Mouse (Mus musculus) liver, adult (tissue): ENCODE measurements at regions not wholly inside any gene's neighbourhood (a gene's known extent, or its start where the extent isn't known, plus 50 kb on each side); places are given as distances from the start of the nearest gene placed in this dataset.

Experiments
- GATA4 ChIP-seq: IDR thresholded peaks from 2 replicates; pipeline ENCODE4 v1.6.1; 2014; ENCODE audit warnings: mild to moderate bottlenecking, low read length; ENCODE audit not compliant: insufficient replicate concordance

GRCm38 (mm10) chr2:78024981-78025565, 78.9 kb upstream of the Cwc22 start:
- no peak for TF ChIP-seq GATA4

DNA sequence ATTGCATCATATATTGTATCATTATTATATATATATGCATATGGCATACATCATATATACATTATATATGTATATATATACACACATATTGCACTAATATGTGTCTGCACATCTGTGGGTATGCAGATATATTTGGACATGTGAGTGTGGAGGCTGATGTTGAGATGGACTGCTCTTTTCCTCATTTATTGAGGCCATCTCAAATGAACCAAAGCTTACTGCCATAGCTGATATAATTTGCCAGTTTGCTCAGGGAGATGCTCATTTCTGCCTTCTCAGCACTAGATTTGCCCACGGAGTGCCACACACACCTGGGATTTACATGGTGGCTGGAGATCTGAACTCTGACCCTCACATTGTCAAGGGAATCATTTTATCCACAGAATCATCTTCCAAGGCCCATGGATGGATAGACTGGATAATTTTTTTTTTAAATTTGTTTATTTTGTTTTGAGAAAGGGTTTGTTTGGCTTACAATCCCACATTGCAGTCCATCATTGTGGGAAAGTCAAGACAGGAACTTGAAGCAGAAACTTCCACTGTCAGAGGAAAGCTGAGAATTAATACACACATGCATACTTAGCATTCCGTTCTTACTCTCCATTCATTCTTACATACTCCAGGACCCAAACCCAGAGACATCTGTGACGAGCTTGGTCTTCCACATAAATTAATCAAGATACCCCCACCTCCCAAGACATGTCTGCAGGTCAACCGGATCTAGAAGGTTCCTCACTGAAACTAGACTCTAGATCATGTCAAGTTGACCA, 77.9 kb upstream of the Cwc22 start:
- TF ChIP-seq GATA4: no peak

GRCm38 (mm10) chr2:78023416-78023815, 77.2 kb upstream of the Cwc22 start:
- no peak for TF ChIP-seq GATA4

- TF ChIP-seq GATA4: no peak
These were observed 76.6 kb upstream of the Cwc22 start for GRCm38 (mm10) chr2:78022756-78023155.

DNA sequence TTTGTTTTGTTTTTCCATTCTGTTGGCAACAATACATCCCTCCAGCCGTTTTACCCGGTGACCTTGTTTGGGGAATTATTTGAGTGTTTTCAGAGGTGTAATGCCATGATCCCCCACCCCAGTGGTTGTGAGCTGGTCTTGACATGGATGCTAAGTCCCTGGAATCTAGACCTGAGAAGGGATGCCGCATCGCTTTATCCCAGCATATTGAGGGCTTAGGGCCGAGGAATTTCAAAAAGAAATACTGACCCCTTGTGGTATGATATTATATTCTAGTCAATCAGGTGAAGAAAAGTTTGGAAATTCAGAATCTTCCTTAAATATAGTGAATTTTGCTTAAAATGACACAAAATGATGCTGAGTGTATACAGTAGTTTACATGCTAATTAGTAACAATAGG, 75.7 kb upstream of the Cwc22 start:
- no peak for TF ChIP-seq GATA4

- TF ChIP-seq GATA4: no peak
These were observed 75.3 kb upstream of the Cwc22 start for GRCm38 (mm10) chr2:78021356-78021900.

- no peak for TF ChIP-seq GATA4
These were observed 74.3 kb upstream of the Cwc22 start for GRCm38 (mm10) chr2:78020516-78020915.

- no peak for TF ChIP-seq GATA4
These were observed 73.7 kb upstream of the Cwc22 start for GRCm38 (mm10) chr2:78019916-78020315.

DNA sequence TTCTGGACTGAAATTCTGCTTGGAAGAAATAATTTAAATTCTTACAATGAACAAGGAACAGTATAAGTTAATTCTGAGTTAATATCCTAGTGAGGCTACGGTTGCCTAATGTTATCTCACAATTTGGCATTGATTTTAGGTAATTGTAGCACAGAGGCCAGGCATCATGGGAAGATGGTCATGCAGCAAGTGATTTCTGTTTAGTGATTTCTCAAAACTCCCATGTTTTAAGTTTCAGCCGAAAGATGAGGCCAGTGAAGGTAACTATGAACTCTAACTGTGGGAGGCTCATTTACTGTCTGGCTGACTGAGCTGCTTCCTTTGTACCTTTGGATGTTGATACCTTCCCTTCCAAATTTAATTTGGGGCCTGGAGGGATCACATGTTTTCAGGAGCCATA, 65.6 kb upstream of the Cwc22 start:
- TF ChIP-seq GATA4: no peak

DNA sequence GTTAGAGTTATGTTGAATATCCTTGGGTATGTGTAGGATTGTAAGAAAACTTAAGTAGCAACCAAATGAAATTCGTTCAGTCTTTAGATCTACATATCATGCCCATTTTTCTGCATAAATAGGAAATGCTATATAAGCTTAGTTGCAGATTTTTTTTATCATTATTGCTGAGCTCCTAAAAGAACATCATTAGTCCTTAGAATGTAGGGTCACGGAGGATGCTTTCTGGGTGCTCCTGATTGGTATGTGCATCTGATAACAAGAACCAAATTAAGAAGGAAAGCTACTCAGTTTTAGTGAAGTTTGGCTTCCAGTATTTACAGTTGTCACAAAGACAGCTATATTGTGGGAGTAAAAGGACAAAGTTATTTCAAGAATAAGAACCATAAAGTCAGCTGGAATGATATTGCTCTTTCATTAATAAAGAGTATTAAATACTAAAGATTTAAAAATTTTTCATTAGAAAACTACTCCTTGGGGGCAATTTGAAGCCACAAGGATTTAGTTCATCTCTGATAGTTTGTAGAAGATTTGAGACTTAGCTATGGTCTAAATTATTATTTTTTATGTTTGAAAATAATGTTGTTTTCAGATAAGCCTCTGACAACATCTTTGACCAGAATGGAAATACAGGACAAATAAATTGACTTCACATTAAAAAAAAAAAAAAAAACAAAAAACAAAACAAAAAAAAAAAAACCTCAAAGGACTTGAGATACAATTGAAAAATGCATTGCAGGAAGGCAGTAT, 65.1 kb upstream of the Cwc22 start:
- TF ChIP-seq GATA4: no peak

GRCm38 (mm10) chr2:78010066-78010690, 64.0 kb upstream of the Cwc22 start:
- TF ChIP-seq GATA4: no peak

DNA sequence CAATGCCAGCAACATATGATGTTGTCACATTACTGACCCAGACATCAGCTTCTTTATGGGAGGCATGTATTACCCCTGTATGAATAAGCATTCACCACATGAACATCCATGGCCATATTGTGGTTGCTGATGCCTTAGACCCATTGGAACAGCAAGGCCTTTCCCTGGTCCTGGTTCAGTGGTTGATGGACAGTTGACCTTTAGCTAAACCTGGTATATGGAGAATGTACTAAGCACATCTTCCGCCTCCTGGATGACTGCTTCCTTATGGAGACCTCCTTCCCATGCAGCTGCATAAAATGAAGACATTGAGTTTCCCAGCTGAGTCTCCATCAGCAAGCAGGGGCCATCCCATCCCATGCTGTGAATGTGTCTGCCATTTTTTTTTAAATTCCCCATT, 61.9 kb upstream of the Cwc22 start:
- TF ChIP-seq GATA4: no peak

- TF ChIP-seq GATA4: no peak
These were observed 59.3 kb upstream of the Cwc22 start for GRCm38 (mm10) chr2:78005402-78006021.

DNA sequence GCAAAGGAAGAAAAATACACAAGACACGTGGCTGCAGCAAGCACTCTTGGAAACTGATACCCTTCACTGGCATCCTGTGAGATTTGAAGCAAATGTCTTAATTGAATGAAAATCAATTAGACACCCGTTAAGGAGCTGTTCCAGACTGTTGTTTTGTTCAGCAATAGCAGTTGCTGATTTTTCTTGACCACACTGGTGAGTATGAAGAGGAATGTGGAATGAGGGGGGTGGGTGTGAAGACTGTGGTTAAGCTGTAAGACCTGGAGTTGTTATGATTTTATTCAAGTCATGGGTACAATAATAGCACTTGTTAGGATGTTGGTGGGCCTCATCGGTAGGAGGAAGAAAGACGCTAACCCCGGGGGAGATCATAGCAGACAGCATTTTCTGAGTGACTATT, 58.3 kb upstream of the Cwc22 start:
- no peak for TF ChIP-seq GATA4
